Mouse (Mus musculus) skeletal muscle tissue, adult 2 months (tissue): Measurements from ENCODE around the gene Mrpl54.
A peak's percentile ranks its signal among the peaks of the same experiment; 100 is the strongest.

Experiments used
- DNase-seq: peaks from one replicate; pipeline ENCODE4 v3.0.0-alpha.2; 2012; ENCODE audit warnings: low read depth, low spot score

Mrpl54 gene

GRCm38 (mm10) chr10:81261025-81261424 is 5.7 kb downstream of the Mrpl54 start:
- no peak for DNase-seq

GRCm38 (mm10) chr10:81259225-81259884 is 7.4 kb downstream of the Mrpl54 start:
- no peak for DNase-seq

GRCm38 (mm10) chr10:81257158-81258039 is 9.3 kb downstream of the Mrpl54 start:
- DNase-seq, result no peak

GRCm38 (mm10) chr10:81254886-81255285 is 11.8 kb downstream of the Mrpl54 start:
- no peak for DNase-seq

- no peak for DNase-seq
Observed at GRCm38 (mm10) chr10:81252424-81253419, 14.0 kb downstream of the Mrpl54 start, which contains the start of gene Matk. Matk (plus strand) TSS chr10:81252935.

GRCm38 (mm10) chr10:81249442-81249841 is 17.3 kb downstream of the Mrpl54 start:
- no peak for DNase-seq

GRCm38 (mm10) chr10:81247804-81248203 is 18.9 kb downstream of the Mrpl54 start:
- DNase-seq, result no peak

- DNase-seq, result no peak
Observed at GRCm38 (mm10) chr10:81245166-81245565, 21.6 kb downstream of the Mrpl54 start.

GRCm38 (mm10) chr10:81244595-81244994 is 22.1 kb downstream of the Mrpl54 start:
- DNase-seq, result no peak

GRCm38 (mm10) chr10:81244146-81244545 is 22.6 kb downstream of the Mrpl54 start:
- no peak for DNase-seq

- no peak for DNase-seq
Observed at GRCm38 (mm10) chr10:81242021-81242420, 24.7 kb downstream of the Mrpl54 start.

- DNase-seq, result no peak
Observed at GRCm38 (mm10) chr10:81240876-81241275, 25.9 kb downstream of the Mrpl54 start.

- DNase-seq, result no peak
Observed at GRCm38 (mm10) chr10:81238618-81239017, 28.1 kb downstream of the Mrpl54 start.

- no peak for DNase-seq
Observed at GRCm38 (mm10) chr10:81236471-81237268, 30.1 kb downstream of the Mrpl54 start.

GRCm38 (mm10) chr10:81234206-81234605 is 32.5 kb downstream of the Mrpl54 start:
- no peak for DNase-seq

- DNase-seq, result no peak
Observed at GRCm38 (mm10) chr10:81233226-81233585, 33.5 kb downstream of the Mrpl54 start.

GRCm38 (mm10) chr10:81232580-81233225 is 34.0 kb downstream of the Mrpl54 start, which contains the start of gene Zfr2:
Zfr2 (plus strand) TSS chr10:81233155.
- DNase-seq, result peak; percentile 74

GRCm38 (mm10) chr10:81231436-81231835 is 35.3 kb downstream of the Mrpl54 start:
- no peak for DNase-seq

- no peak for DNase-seq
Observed at GRCm38 (mm10) chr10:81230438-81231332, 36.0 kb downstream of the Mrpl54 start, which contains the start of gene Atcay. Atcay (minus strand) TSS chr10:81230833.
